Mouse (Mus musculus) heart, embryonic 10.5 days (tissue): ENCODE results near the gene Orm3. TPM values are rescaled to one million over a fixed set of nuclear protein-coding genes. Genes with fewer than 3 reads are reported as not detected.

Source experiments
- DNase-seq: peaks from one replicate; pipeline ENCODE4 v3.0.0-alpha.2; 2017; ENCODE audit warnings: low spot score
- H3K27ac ChIP-seq: fragments of 300-500 bp; sonication (generic); 2 replicates; pipeline ENCODE4 v1.5.1; 2016; ENCODE audit warnings: mild to moderate bottlenecking
- H3K27me3 ChIP-seq: fragments of 300-500 bp; sonication (generic); 2 replicates; pipeline ENCODE4 v1.6.1; 2016; ENCODE audit warnings: mild to moderate bottlenecking; ENCODE audit not compliant: poor library complexity, insufficient read depth, severe bottlenecking
- H3K36me3 ChIP-seq: fragments of 300-500 bp; sonication (generic); 2 replicates; pipeline ENCODE4 v1.6.1; 2016; ENCODE audit warnings: mild to moderate bottlenecking, moderate library complexity
- H3K4me1 ChIP-seq: fragments of 300-500 bp; sonication (generic); 2 replicates; pipeline ENCODE4 v1.6.1; 2016; ENCODE audit warnings: mild to moderate bottlenecking
- H3K4me3 ChIP-seq: fragments of 300-500 bp; sonication (generic); 2 replicates; pipeline ENCODE4 v1.5.1; 2016; ENCODE audit warnings: mild to moderate bottlenecking, moderate library complexity
- H3K9me3 ChIP-seq: fragments of 300-500 bp; sonication (generic); 2 replicates; pipeline ENCODE4 v1.6.1; 2016; ENCODE audit warnings: mild to moderate bottlenecking, moderate library complexity
- WGBS: fragments of 180-500 bp; shearing (Covaris S2); methylation state at CpG from one replicate; pipeline ENCODE4 v1.1.7; 2016; 5-methylcytosine and 5-hydroxymethylcytosine counted together
- polyA plus RNA-seq: library from polyadenylated mRNA; unstranded; fragments of >200 nt; fragmentation: Nextera tagmentation; extraction: Ambion mirVana; gene quantifications from 2 replicates; pipeline ENCODE4 v1.2.1, GENCODE M21; 2016

Gene Orm3
- polyA plus RNA-seq, 1 experiment from 2014 or later, result not detected

DNA sequence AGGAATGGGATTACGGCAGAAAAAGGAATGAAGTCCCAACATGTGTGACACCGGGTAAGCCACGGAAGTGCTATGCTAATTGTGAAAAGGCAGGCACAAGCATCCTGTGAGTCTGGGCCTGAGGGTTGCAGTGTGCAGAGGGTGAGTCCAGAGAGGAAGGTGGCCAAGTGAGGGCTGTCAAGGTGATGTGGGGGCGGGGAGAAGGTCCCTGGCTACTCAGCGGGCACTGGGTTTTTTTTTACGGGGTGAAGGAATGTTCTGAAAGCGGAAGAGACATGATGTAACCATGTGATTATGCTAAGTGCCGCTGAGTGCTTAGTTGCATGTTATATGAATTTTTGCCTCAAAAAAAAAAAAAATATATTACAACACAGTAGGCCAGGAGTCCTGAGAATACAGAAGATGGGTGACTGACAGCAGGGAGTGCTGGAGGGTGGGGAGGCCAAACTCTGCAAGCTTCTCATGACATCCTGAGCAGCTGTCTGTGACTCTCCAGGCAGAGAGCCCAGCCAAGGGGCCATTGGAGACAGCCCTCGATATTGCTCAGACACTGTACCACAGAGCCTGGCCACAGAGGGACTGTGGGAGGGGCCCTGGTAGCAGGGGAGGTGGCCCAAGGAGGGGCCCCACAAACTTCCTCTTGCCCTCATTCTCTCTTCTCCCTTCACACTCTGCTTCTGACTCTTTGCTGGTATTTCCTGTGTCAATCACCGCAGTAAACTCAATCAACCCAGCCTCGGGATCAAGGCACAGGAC, 43.1 kb downstream of the Orm3 start:
- no peak for DNase-seq
- peaks cover 50% of the 10 kb centered on the region for H3K4me1 ChIP-seq
- no peaks in the 10 kb centered on the region for H3K27me3 ChIP-seq
- H3K9me3 ChIP-seq, result no peaks in the 10 kb centered on the region
- H3K4me3 ChIP-seq, result no peak overlapping the region
- peaks cover 19% of the 10 kb centered on the region for H3K36me3 ChIP-seq
- 53% methylated on average over 11 of the region's 11 CpGs for WGBS
- peak overlapping the region; percentile 57; the same call in 1 of the 2 replicates for H3K27ac ChIP-seq

- Histone ChIP-seq H3K4me1 (peaks cover 56% of the 10 kb centered on the region), H3K4me3 (no peak overlapping the region), H3K27me3 (no peaks in the 10 kb centered on the region), H3K9me3 (no peaks in the 10 kb centered on the region), H3K36me3 (peaks cover 12% of the 10 kb centered on the region), H3K27ac (peak overlapping the region; percentile 57; the same call in 1 of the 2 replicates)
- DNase-seq, result no peak
- WGBS, result 48% methylated on average over 8 of the region's 8 CpGs
These were observed 43.8 kb downstream of the Orm3 start for GRCm38 (mm10) chr4:63399691-63400270.

DNA sequence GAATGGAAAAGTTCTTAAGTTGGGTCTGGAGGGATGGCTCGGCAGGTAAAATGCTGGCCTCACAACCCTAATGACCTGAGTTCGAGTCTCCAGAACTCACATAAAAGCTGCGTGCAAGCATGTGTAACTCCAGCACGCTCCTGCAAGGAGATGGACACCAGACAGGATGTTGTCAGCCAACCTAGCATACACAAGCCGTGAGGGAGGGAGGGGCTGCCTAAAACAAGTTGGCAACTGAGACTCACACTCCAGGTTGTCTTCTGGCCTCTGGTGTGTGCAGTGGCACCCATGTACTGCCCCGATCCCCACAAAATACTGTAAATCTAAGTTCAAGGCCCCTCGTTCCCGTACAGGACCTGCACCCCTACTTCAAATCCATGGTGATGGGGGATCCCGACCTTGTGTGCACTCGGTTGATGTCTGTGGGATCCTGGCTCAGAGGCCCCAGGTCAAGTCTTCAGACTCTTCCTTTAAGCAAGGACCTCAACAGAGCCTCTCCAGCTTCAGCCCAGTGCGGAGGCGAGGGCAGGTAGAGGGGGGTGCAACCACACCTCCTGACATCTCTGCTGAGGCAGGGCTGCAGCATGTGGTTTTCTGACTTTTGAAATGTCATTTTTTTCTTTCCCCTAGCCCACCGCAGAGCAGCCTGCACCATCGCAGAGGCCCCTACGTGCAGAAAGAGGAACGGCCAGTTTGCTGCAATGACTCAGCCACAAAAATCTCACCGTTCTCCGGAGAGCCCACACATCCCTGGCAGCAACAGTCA, 44.8 kb downstream of the Orm3 start:
- Histone ChIP-seq H3K4me3 (no peak overlapping the region), H3K36me3 (peaks cover 3% of the 10 kb centered on the region), H3K27ac (0 out of 2 replicates have a peak overlapping the region, but pooled peaks have one; percentile 42), H3K9me3 (no peaks in the 10 kb centered on the region), H3K27me3 (0 out of 2 replicates have a peak, but pooled peaks cover 1% of the 10 kb centered on the region), H3K4me1 (peaks cover 65% of the 10 kb centered on the region)
- no peak for DNase-seq
- WGBS, result 86% methylated on average over 18 of the region's 18 CpGs

GRCm38 (mm10) chr4:63401620-63402019, 45.7 kb downstream of the Orm3 start:
- WGBS, result 79% methylated on average over 6 of the region's 6 CpGs
- Histone ChIP-seq H3K4me3 (no peak overlapping the region), H3K9me3 (no peaks in the 10 kb centered on the region), H3K4me1 (peaks cover 71% of the 10 kb centered on the region), H3K27ac (0 out of 2 replicates have a peak overlapping the region, but pooled peaks have one; percentile 5), H3K27me3 (peaks cover 9% of the 10 kb centered on the region; the same call in 1 of the 2 replicates), H3K36me3 (no peaks in the 10 kb centered on the region; the same call in 1 of the 2 replicates)
- no peak for DNase-seq

GRCm38 (mm10) chr4:63402056-63402455, 46.1 kb downstream of the Orm3 start:
- Histone ChIP-seq H3K36me3 (no peaks in the 10 kb centered on the region; the same call in 1 of the 2 replicates), H3K4me3 (peak overlapping the region; percentile 45), H3K4me1 (peaks cover 71% of the 10 kb centered on the region), H3K27me3 (peaks cover 9% of the 10 kb centered on the region; the same call in 1 of the 2 replicates), H3K9me3 (no peaks in the 10 kb centered on the region), H3K27ac (peak overlapping the region; percentile 87)
- no peak for DNase-seq
- 85% methylated on average over 10 of the region's 10 CpGs for WGBS

DNA sequence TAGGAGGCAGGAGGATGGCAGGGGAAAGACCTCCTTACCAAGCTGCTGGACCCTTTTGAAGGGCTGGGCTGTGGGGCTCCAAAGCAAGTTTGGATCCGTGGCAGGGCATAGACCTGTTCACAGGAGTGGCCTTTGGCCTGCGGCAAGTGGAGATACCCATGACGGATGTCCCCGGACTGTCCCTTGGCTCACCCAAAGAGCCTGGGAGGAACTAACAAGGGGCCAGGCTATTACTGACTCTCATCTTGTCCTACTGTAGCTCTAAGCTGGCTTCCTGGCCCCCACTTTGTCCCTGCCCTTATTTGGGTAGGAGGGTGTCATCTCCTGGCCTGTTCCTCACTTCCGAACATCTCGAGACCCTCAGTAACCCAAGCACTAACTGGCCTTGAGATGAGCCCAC, 46.6 kb downstream of the Orm3 start:
- peak overlapping the region; percentile 45 for H3K4me3 ChIP-seq
- no peaks in the 10 kb centered on the region; the same call in 1 of the 2 replicates for H3K36me3 ChIP-seq
- WGBS, result 53% methylated on average over 6 of the region's 6 CpGs
- no peak for DNase-seq
- H3K27me3 ChIP-seq, result peaks cover 9% of the 10 kb centered on the region; the same call in 1 of the 2 replicates
- peak overlapping the region; percentile 87 for H3K27ac ChIP-seq
- H3K9me3 ChIP-seq, result no peaks in the 10 kb centered on the region
- H3K4me1 ChIP-seq, result peaks cover 71% of the 10 kb centered on the region

GRCm38 (mm10) chr4:63403040-63403959, 47.3 kb downstream of the Orm3 start, which contains the start of gene Akna:
Gene Akna (minus strand): TSS chr4:63403354.
- Histone ChIP-seq H3K27ac (peak within 1 kb of the TSS; percentile 87), H3K36me3 (no peaks in the 10 kb centered on the region), H3K4me3 (peak within 1 kb of the TSS; percentile 45), H3K9me3 (no peaks in the 10 kb centered on the region), H3K4me1 (peaks cover 73% of the 10 kb centered on the region), H3K27me3 (peaks cover 15% of the 10 kb centered on the region; the same call in 1 of the 2 replicates)
- WGBS, result 9% methylated on average over 17 of the region's 17 CpGs
- DNase-seq, result peak; percentile 92

- no peak overlapping the region for H3K4me3 ChIP-seq
- 45% methylated on average over 7 of the region's 7 CpGs for WGBS
- H3K36me3 ChIP-seq, result no peaks in the 10 kb centered on the region
- H3K9me3 ChIP-seq, result no peaks in the 10 kb centered on the region
- DNase-seq, result no peak
- H3K4me1 ChIP-seq, result peaks cover 73% of the 10 kb centered on the region
- peak overlapping the region; percentile 87 for H3K27ac ChIP-seq
- peaks cover 17% of the 10 kb centered on the region; the same call in 1 of the 2 replicates for H3K27me3 ChIP-seq
These were observed 48.2 kb downstream of the Orm3 start for GRCm38 (mm10) chr4:63404205-63404604.

GRCm38 (mm10) chr4:63405051-63405450, 49.1 kb downstream of the Orm3 start:
- Histone ChIP-seq H3K9me3 (no peaks in the 10 kb centered on the region), H3K27ac (peak overlapping the region; percentile 87; the same call in 1 of the 2 replicates), H3K36me3 (no peaks in the 10 kb centered on the region), H3K4me3 (no peak overlapping the region), H3K4me1 (peaks cover 73% of the 10 kb centered on the region), H3K27me3 (peaks cover 17% of the 10 kb centered on the region; the same call in 1 of the 2 replicates)
- DNase-seq, result peak; percentile 81
- 8% methylated on average over 7 of the region's 7 CpGs for WGBS

DNA sequence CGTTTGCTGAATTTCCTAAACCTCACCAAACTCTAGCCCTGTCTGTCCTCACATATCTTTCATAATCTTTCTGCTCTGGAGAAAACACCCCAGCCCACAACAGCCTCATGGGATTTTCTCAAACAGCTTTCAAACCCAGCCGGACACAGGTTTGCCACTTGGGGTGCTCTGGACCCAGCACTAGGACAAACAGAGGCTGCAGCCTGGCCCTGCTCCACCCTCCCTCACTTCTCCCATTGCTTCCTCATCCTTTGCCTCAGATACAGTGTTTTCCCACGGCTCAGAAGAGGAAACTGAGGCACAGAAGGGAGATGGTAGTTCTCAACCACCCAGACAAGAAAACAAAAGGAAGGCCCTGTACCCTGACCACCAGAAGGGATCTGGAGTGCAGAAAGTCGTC, 49.7 kb downstream of the Orm3 start:
- no peak for DNase-seq
- Histone ChIP-seq H3K36me3 (no peaks in the 10 kb centered on the region), H3K4me3 (no peak overlapping the region), H3K4me1 (peaks cover 76% of the 10 kb centered on the region), H3K27ac (no peak overlapping the region), H3K9me3 (no peaks in the 10 kb centered on the region), H3K27me3 (peaks cover 17% of the 10 kb centered on the region; the same call in 1 of the 2 replicates)
- WGBS, result 56% methylated on average over 4 of the region's 4 CpGs

DNA sequence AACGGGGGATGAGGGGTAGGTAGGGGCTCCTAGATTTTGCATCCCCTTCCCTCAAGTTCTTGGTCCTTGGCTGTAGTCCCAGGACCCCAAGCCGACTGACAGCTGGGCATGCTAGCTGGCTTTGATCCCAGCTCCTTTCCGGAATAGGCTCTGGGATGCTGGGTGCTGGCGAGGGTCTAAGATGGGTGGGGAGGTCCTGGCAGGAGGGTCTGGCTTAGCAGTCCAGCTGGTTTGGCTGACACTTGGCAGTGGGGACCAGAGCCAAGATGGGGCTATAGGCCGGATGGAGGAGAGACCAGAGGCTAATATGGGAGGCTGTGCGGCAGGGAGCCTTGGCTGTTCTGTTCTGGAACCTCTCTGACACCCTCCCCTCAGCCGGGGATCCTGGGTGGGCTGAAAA, 52.3 kb downstream of the Orm3 start:
- Histone ChIP-seq H3K27ac (no peak overlapping the region), H3K36me3 (no peaks in the 10 kb centered on the region), H3K27me3 (peaks cover 17% of the 10 kb centered on the region; the same call in 1 of the 2 replicates), H3K4me3 (no peak overlapping the region), H3K9me3 (no peaks in the 10 kb centered on the region), H3K4me1 (peaks cover 58% of the 10 kb centered on the region)
- no peak for DNase-seq
- 62% methylated on average over 7 of the region's 7 CpGs for WGBS

GRCm38 (mm10) chr4:63408649-63409048, 52.7 kb downstream of the Orm3 start:
- DNase-seq, result no peak
- whole genome bisulfite sequencing, result 6% methylated on average over 8 of the region's 8 CpGs
- peaks cover 54% of the 10 kb centered on the region for H3K4me1 ChIP-seq
- H3K27ac ChIP-seq, result no peak overlapping the region
- no peaks in the 10 kb centered on the region for H3K36me3 ChIP-seq
- H3K9me3 ChIP-seq, result no peaks in the 10 kb centered on the region
- H3K27me3 ChIP-seq, result peaks cover 17% of the 10 kb centered on the region; the same call in 1 of the 2 replicates
- H3K4me3 ChIP-seq, result no peak overlapping the region
